Mouse (Mus musculus): Measurements from ENCODE around the gene Pan3.

DNA sequence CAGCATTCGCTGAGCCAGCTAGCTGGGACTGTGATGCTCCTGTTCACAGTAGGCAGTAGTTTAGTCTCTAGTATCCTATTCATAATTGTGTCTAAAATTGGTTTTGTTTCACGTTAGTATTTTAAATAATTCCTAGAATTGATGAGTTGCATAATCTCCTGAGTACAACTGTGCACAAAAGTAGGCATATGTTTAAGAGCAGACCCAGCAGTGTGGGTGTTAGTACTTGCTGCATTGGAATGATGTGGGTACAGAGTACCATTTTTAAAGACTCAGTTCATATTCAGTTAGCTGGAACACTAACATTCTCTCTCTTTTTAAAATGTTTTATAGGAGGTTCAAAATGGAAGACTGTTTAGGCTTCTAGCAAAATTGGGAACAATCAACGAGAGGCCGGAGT lies 109.4 kb downstream of the Pan3 start:
- TF ChIP-seq POLR2A (IDR thresholded peaks at IDR 0.05; ENCODE audit: insufficient read depth, low read depth, low read length), result no peak
- no peak for TF ChIP-seq EP300 (IDR thresholded peaks at IDR 0.05; ENCODE audit: insufficient read depth, low read depth, low read length)

Measured in heart, adult 2 months (tissue).